Mouse (Mus musculus) olfactory bulb, adult 2 months (tissue): ENCODE data around the gene Thsd4. TPM values are rescaled to one million over a fixed set of nuclear protein-coding genes. Genes with fewer than 3 reads are reported as not detected.

Experiments used
- H3K27ac ChIP-seq: fragments of 200-500 bp; 2 replicates; pipeline ENCODE4 v1.5.1; 2012; ENCODE audit warnings: low read depth, low read length; ENCODE audit not compliant: insufficient read depth
- H3K4me1 ChIP-seq: fragments of 200-500 bp; 2 replicates; pipeline ENCODE4 v1.6.1; 2012; ENCODE audit warnings: low read length; ENCODE audit not compliant: control insufficient read depth, insufficient read depth
- H3K4me3 ChIP-seq: fragments of 200-500 bp; 2 replicates; pipeline ENCODE4 v1.5.1; 2012; ENCODE audit warnings: mild to moderate bottlenecking, low read depth, low read length, moderate library complexity; ENCODE audit not compliant: insufficient read depth
- CTCF ChIP-seq: fragments of 200-500 bp; IDR thresholded peaks from 2 replicates; pipeline ENCODE4 v1.5.1; 2012; ENCODE audit warnings: low read depth, mild to moderate bottlenecking, low read length, moderate library complexity; ENCODE audit not compliant: insufficient read depth
- POLR2A ChIP-seq: fragments of 200-500 bp; IDR thresholded peaks from 2 replicates; pipeline ENCODE4 v1.6.1; 2012; ENCODE audit warnings: mild to moderate bottlenecking, low read depth, low read length, moderate library complexity; ENCODE audit not compliant: insufficient read depth
- WGBS: fragments of 180-500 bp; shearing (Covaris S2); methylation state at CpG from one replicate; pipeline ENCODE4 v1.1.7; 2018; 5-methylcytosine and 5-hydroxymethylcytosine counted together
- polyA plus RNA-seq: library from polyadenylated mRNA; stranded (reverse); fragments of >200 nt; gene quantifications from 2 replicates; pipeline ENCODE4 v1.2.4, GENCODE M21; 2012; ENCODE audit warnings: low replicate concordance; ENCODE audit not compliant: missing spikeins, insufficient read depth, insufficient read length

Gene Thsd4
- polyA plus RNA-seq, 1 experiment: not detected

DNA sequence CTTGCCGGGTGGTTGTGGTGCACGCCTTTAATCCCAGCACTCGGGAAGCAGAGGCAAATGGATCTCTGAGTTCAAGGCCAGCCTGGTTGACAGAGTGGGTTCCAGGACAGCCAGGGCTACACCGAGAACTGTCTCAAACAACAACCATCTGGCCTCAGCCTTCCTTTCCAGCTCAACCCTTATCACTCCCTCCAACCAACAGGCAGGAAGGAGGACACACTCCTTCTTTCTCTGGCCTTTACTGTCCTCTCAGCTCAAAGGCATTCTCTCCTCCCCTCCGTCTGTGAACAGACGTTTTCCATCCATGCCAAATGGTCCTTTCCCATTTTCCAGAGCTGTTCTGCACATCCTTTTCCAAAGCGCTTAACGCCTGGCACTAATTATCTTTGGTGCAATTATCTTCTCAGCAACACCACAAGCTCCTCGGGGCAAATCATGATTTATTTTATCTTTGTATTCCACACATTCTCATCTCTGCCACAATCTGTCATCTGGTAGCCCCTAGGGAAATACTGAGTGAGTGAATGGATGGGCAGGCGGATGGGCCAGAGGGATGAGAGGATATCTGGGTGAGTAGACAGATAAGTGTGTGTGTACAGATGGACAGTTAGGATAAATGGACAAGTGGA lies 80.5 kb downstream of the Thsd4 start:
- no peaks in the 10 kb centered on the region; the same call in 1 of the 2 replicates for H3K4me1 ChIP-seq
- 67% methylated on average over 10 of the region's 10 CpGs for WGBS
- no peak overlapping the region for H3K4me3 ChIP-seq
- TF ChIP-seq CTCF (no peak), POLR2A (no peak)
- H3K27ac ChIP-seq: no peak overlapping the region

DNA sequence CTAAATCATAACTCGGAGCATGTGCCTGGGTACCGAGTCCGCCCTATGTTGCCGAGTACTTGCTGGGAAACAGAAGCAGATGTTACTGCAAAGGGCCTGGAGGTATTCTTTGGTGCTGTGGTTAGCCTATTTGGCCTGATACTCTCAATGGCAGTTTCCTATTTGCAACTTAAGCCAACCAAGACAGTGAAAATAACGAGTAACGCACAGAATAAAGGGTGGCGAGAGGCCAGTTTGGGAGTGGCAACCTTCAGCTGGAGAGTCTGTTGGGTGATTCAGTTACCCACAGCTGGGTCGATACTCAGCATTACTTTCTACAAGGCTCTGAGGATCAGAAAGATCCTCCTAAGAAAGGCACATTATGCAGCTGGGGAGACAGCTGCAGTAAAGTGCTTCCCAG lies 81.3 kb downstream of the Thsd4 start:
- Histone ChIP-seq H3K4me1 (no peaks in the 10 kb centered on the region), H3K4me3 (no peak overlapping the region), H3K27ac (no peak overlapping the region)
- WGBS: 75% methylated on average over 8 of the region's 8 CpGs
- no peak for TF ChIP-seq POLR2A
- TF ChIP-seq CTCF: no peak

- Histone ChIP-seq H3K27ac (no peak overlapping the region), H3K4me3 (no peak overlapping the region), H3K4me1 (no peaks in the 10 kb centered on the region)
- WGBS: 96% methylated on average over 3 of the region's 3 CpGs
- TF ChIP-seq CTCF: no peak
- TF ChIP-seq POLR2A: no peak
These were observed 85.6 kb downstream of the Thsd4 start for GRCm38 (mm10) chr9:60436246-60436645.

DNA sequence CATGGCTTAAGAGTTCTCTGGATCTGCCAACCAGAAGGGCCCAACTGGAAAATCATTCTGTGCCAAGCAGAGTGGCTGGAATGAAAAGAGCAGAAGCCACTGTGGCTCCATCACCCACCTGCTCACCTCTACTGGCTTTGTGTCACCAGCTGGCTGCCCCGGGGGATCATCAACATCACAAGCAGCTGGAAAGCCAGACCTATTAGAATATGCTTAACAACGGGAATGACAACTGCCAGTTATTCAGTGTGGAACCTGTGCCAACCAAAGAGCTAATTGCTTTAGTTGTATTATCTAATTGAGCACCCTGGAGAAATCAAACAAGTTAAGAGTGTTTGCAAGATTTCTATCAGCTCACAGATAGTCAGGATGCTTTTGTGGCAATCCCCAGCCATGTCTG lies 87.8 kb downstream of the Thsd4 start:
- peaks cover 2% of the 10 kb centered on the region; the same call in 1 of the 2 replicates for H3K4me1 ChIP-seq
- TF ChIP-seq POLR2A (no peak), CTCF (no peak)
- no peak overlapping the region for H3K4me3 ChIP-seq
- 18% methylated on average over 2 of the region's 2 CpGs for WGBS
- no peak overlapping the region for H3K27ac ChIP-seq

DNA sequence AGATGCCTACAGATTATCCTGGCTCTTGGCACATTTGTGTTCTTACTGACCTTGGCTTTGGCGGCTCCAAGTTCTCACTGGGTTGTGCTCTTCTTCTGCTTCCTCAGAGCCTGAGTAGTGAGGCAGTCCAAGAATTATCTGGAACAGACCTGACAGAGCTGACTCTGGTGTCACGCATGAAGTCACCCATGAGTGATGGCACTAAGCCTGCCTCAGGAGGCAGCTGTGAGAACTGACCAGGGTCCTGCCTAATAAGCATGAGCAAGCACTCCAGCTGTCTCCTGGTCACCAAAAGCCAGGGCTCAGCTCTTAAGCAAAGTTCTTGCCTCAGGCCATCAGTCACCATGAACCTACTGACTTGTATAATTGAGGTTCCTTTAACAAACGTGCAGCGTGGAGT lies 89.9 kb downstream of the Thsd4 start:
- H3K4me1 ChIP-seq: peaks cover 6% of the 10 kb centered on the region; the same call in 1 of the 2 replicates
- no peak overlapping the region for H3K4me3 ChIP-seq
- no peak overlapping the region for H3K27ac ChIP-seq
- TF ChIP-seq POLR2A: no peak
- TF ChIP-seq CTCF: no peak
- WGBS: 89% methylated on average over 4 of the region's 4 CpGs

GRCm38 (mm10) chr9:60430017-60430416 lies 91.8 kb downstream of the Thsd4 start:
- no peak overlapping the region for H3K27ac ChIP-seq
- WGBS: 44% methylated on average over 4 of the region's 4 CpGs
- no peak overlapping the region for H3K4me3 ChIP-seq
- TF ChIP-seq CTCF (no peak), POLR2A (no peak)
- peaks cover 6% of the 10 kb centered on the region; the same call in 1 of the 2 replicates for H3K4me1 ChIP-seq

DNA sequence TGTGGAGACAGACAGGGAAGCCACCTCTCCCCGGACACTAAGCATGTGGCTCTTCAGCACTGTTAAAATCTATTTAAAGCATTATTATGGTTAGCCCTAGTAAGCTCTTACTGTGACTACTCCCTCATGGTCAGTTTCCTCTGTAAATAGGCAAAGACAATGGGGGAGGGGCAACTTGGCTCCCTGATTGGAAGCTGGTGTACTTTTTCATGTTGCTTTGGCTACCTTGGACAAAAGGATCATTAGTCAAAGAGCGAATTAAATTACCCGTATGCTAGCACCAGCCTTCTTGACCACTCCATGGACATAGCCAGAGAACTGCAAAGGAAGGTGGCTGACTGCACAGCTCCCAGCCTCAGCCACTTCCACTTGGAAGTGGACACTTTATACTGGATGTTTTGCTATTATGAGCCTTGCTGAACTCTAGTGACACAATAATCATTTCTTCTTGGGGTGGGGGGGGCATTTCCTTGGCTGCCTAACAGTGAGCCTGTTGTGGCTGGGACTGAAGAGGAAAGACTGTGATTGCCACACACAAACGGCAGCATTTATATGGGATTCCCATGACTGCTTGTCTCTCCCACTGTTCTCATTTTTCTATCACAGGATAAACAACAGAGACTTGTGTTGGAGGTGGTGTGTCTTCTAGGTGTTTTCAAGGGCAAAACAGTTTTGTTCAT lies 107.6 kb downstream of the Thsd4 start:
- TF ChIP-seq POLR2A: no peak
- TF ChIP-seq CTCF: no peak
- WGBS: 42% methylated on average over 4 of the region's 4 CpGs

GRCm38 (mm10) chr9:60410872-60411635 lies 110.8 kb downstream of the Thsd4 start:
- Histone ChIP-seq H3K4me1 (no peaks in the 10 kb centered on the region; the same call in 1 of the 2 replicates), H3K4me3 (no peak overlapping the region), H3K27ac (no peak overlapping the region)
- WGBS: 83% methylated on average over 17 of the region's 17 CpGs
- TF ChIP-seq POLR2A (no peak), CTCF (no peak)

More for the DNA sequence above, 107.6 kb downstream of the Thsd4 start:
- no peaks in the 10 kb centered on the region for H3K4me1 ChIP-seq
- H3K4me3 ChIP-seq: no peak overlapping the region
- H3K27ac ChIP-seq: no peak overlapping the region

DNA sequence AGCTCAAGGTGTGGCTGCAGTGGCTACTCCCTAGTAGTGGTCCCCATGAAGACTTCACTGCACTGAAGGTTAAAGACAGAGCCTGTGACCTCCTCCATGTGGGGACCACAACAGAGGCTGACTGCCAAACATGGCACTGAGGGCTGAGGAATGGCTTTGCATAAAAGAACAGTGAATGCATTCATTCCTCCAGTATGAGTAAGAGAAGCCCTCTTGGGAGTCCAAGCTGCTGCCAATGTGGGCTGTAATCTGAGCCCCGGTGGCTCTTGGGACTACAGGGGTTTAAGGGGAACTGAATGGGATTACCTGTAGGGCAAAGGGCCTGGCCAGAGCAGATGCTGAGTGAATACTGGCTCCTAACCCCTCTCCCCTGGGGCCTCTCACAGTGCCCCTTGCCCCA lies 114.5 kb downstream of the Thsd4 start:
- H3K4me1 ChIP-seq: no peaks in the 10 kb centered on the region; the same call in 1 of the 2 replicates
- TF ChIP-seq POLR2A: no peak
- peak; percentile 9; the same call in 1 of the 2 replicates for TF ChIP-seq CTCF
- H3K4me3 ChIP-seq: no peak overlapping the region
- H3K27ac ChIP-seq: no peak overlapping the region
- WGBS: 9% methylated on average over 1 of the region's 1 CpGs
